Mouse (Mus musculus) forebrain, embryonic 13.5 days (tissue): Measurements from ENCODE around the gene Gm10778. TPM values are rescaled to one million over a fixed set of nuclear protein-coding genes. Genes with fewer than 3 reads are reported as not detected.
"Not testable (repeated sequence)": the region's sequence is repeated elsewhere in the genome, so short reads cannot be mapped to it uniquely, and the experiment has no call there.

ENCODE experiments used
- ATAC-seq: fragments of 200-750 bp; cut with Nextera tagmentation; 2 replicates; pipeline ENCODE4 v1.8.0; 2017
- H3K27ac ChIP-seq: fragments of 300-500 bp; sonication (generic); 2 replicates; pipeline ENCODE4 v1.5.1; 2015; ENCODE audit warnings: inconsistent platforms, mild to moderate bottlenecking, moderate library complexity
- H3K27me3 ChIP-seq: fragments of 300-500 bp; sonication (generic); 2 replicates; pipeline ENCODE4 v1.6.1; 2015; ENCODE audit warnings: mild to moderate bottlenecking, inconsistent platforms
- H3K36me3 ChIP-seq: fragments of 300-500 bp; sonication (generic); 2 replicates; pipeline ENCODE4 v1.6.1; 2015; ENCODE audit warnings: mild to moderate bottlenecking, inconsistent platforms; ENCODE audit not compliant: poor library complexity, severe bottlenecking
- H3K4me1 ChIP-seq: fragments of 300-500 bp; sonication (generic); 2 replicates; pipeline ENCODE4 v1.6.1; 2015; ENCODE audit warnings: inconsistent platforms
- H3K4me2 ChIP-seq: fragments of 300-500 bp; sonication (generic); 2 replicates; pipeline ENCODE4 v1.6.1; 2015; ENCODE audit warnings: inconsistent platforms, mild to moderate bottlenecking, moderate library complexity
- H3K4me3 ChIP-seq: fragments of 300-500 bp; sonication (generic); 2 replicates; pipeline ENCODE4 v1.5.1; 2015; ENCODE audit warnings: mild to moderate bottlenecking, inconsistent platforms
- H3K9ac ChIP-seq: fragments of 300-500 bp; sonication (generic); 2 replicates; pipeline ENCODE4 v1.6.1; 2015; ENCODE audit warnings: mild to moderate bottlenecking, inconsistent platforms
- H3K9me3 ChIP-seq: fragments of 300-500 bp; sonication (generic); replicated peaks from 2 replicates; pipeline ENCODE4 v1.6.1; 2016; ENCODE audit warnings: inconsistent platforms
- WGBS: fragments of 180-500 bp; shearing (Covaris S2); methylation state at CpG from one replicate; pipeline ENCODE4 v1.1.7; 2015; 5-methylcytosine and 5-hydroxymethylcytosine counted together
- polyA plus RNA-seq: library from polyadenylated mRNA; unstranded; fragments of >200 nt; fragmentation: Nextera tagmentation; extraction: Ambion mirVana; gene quantifications from 2 replicates; pipeline ENCODE4 v1.2.1, GENCODE M21; 2015

Gm10778 gene
- polyA plus RNA-seq: 5.4 and 5.6 TPM in 2 replicates

DNA sequence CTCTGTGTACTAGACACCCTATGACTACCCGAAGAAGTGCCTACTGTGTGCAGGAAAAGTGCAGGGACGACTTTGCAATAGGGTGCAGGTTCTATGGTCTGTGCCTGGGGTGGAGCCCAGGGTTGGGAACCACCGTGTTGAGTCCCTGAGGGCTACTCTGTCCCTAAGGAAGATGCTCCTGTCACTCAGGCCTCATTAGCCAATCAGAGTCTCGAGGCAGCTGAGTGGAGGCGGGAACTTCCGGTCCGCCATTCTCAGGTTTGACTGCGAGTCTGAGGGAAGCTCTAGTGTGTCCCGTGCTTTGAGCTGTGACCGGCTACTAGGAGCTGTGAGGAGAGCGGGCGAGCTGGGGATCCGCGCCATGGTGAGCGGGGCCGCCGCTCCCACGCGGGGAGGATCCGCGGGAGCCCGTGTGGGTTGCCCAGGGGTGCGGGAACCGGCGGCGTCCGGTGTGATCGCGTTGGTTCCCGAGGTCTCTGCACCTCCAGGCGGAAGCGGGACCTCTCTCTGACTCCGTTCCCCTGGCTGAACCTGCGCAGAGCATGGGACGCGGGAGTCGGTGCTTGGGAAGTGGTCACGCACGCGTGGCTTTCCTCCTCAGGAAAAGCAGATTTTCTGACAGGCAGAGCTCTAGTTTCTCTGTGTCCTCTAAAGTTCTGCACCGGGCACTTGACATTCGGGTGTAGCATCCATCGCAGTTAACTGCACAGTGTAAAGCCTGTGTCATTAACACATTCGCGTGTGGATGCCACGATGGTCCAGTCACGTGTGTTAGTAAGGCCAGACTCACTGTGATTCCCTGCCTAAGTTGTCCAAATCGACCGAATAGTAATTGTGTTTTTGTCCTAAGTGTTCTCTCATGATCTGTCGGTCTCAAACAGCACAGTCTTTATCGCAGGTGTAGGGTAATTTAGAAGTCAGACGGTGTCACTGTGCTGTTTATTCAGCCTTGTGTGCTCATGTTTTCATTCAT, at the start of gene Gm10778:
TSS of gene Gm10778 (plus strand) at position 257 of the 973 bp plus-strand sequence.
- peak within 1 kb of the TSS; percentile 68 for H3K4me2 ChIP-seq
- H3K4me1 ChIP-seq, H3K27me3 ChIP-seq: not testable (repeated sequence)
- 3% methylated on average over 31 of the region's 52 CpGs for WGBS
- peak within 1 kb of the TSS; percentile 75; the same call in 1 of the 2 replicates for H3K27ac ChIP-seq
- H3K9me3 ChIP-seq: peaks cover 32% of the 10 kb centered on the region
- ATAC-seq: peak; percentile 99
- H3K9ac ChIP-seq: peak within 1 kb of the TSS; percentile 75
- H3K4me3 ChIP-seq: peak within 1 kb of the TSS; percentile 52
- peaks cover 23% of the 10 kb centered on the region for H3K36me3 ChIP-seq

DNA sequence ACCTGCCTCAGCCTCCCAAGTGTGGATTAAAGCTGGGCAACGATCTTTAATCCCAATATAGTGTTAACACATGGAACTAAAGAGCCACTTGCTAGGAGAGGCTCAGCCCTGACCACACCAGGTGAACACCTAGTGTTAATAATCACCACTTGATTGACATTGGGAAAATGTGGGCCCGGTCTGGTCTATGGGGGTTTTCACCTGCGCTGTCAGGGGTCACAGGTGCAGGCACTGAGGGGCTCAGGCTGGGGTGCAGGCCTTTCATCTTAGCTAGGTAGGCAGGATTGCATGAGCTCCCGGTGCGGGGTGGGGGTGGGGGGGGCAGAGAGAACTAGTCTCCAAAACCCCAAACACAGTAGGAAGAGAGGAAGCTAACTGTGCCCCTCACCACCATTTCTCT, 49.2 kb upstream of the Gm10778 start:
- no peaks in the 10 kb centered on the region for H3K9me3 ChIP-seq
- no peak for ATAC-seq
- no peaks in the 10 kb centered on the region for H3K36me3 ChIP-seq
- H3K4me3 ChIP-seq: no peak overlapping the region
- no peak overlapping the region for H3K4me2 ChIP-seq
- H3K4me1 ChIP-seq: peaks cover 48% of the 10 kb centered on the region
- H3K27ac ChIP-seq: no peak overlapping the region
- no peak overlapping the region for H3K9ac ChIP-seq
- 80% methylated on average over 5 of the region's 5 CpGs for WGBS
- peaks cover 64% of the 10 kb centered on the region for H3K27me3 ChIP-seq

DNA sequence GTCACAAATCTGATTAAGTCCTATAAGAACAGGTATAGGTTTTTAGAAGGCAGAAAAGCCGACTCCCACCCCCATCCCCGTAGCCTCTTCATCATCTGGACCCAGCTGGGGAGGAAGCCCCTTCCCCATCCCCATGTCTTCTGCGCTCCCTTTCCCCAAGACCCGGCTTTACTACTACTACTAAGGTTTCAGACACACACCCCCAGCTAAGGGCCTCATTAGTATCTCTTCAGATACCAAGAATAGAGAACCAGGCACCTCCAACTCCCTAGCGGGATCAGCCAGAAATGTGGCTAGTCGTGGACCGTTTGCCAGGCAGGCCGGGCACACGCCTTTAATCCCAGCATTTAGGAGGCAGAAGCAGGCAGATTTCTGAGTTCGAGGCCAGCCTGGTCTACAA, 48.8 kb upstream of the Gm10778 start:
- no peaks in the 10 kb centered on the region for H3K9me3 ChIP-seq
- 50% methylated on average over 10 of the region's 10 CpGs for WGBS
- H3K27ac ChIP-seq: no peak overlapping the region
- H3K9ac ChIP-seq: no peak overlapping the region
- H3K36me3 ChIP-seq: no peaks in the 10 kb centered on the region
- ATAC-seq: no peak
- H3K4me3 ChIP-seq: no peak overlapping the region
- peaks cover 59% of the 10 kb centered on the region for H3K27me3 ChIP-seq
- H3K4me1 ChIP-seq: peaks cover 52% of the 10 kb centered on the region
- no peak overlapping the region for H3K4me2 ChIP-seq

DNA sequence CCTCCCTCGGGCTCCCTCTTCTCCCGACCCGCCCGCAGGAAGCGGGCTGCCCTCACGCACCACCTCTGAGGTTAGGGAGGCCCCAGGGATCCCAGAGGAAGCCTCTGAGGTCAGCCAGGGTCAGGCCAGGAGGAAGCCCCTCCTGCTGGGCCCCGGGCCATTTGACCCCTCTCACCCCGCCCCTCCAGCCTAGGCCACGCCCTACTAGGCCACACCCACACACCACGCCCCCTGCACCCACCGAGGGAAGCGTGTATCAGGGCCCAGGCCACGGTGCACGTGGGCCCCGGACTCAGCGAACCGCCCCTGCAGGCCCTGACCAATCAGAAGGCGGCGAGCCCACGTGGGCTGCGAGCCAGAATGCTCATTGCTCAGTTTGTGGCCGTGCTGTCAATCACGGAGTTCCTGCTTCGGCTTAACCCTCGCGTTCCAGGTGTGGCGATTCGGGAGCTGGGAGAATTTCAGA, 48.1 kb upstream of the Gm10778 start, which contains the start of gene Tle6:
TSS of gene Tle6 (minus strand) at position 336 of the 466 bp plus-strand sequence.
- WGBS: under 1% methylated on average over 26 of the region's 28 CpGs
- Histone ChIP-seq H3K4me3 (peak within 1 kb of the TSS; percentile 12), H3K27ac (no peak within 1 kb of the TSS), H3K4me1 (peaks cover 53% of the 10 kb centered on the region), H3K36me3 (no peaks in the 10 kb centered on the region), H3K9me3 (no peaks in the 10 kb centered on the region), H3K9ac (no peak within 1 kb of the TSS), H3K4me2 (peak within 1 kb of the TSS; percentile 51), H3K27me3 (peaks cover 53% of the 10 kb centered on the region)
- peak; percentile 85 for ATAC-seq

DNA sequence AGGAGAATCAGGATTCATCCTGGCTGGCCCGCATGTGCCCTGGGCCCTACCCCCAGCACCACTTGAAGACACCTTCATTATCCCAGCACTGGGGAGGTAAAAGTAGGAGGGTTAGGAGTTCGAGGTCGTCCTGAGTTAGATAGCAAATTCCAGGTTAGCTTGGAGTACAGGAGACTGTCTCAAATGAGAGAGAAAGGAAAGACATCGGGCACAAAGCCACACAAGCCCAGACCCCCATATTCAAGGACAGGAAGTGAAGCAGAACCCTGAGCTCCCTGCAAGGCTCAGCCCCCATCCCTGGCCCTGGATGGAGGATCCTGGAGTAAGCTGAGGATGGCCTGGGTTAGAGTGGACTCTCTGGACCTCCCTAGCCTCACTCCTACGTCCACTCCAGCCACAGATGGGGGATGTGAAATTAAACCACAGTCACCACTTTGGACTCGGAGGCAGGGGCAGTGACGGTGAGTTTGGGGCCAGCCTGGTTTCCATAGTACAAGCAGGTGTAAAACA, 47.4 kb upstream of the Gm10778 start:
- Histone ChIP-seq H3K4me3 (0 out of 2 replicates have a peak overlapping the region, but pooled peaks have one; percentile 7), H3K4me2 (peak overlapping the region; percentile 51), H3K9me3 (no peaks in the 10 kb centered on the region), H3K9ac (no peak overlapping the region), H3K36me3 (no peaks in the 10 kb centered on the region), H3K27ac (no peak overlapping the region), H3K4me1 (peaks cover 48% of the 10 kb centered on the region), H3K27me3 (peaks cover 46% of the 10 kb centered on the region)
- no peak for ATAC-seq
- 14% methylated on average over 7 of the region's 7 CpGs for WGBS

DNA sequence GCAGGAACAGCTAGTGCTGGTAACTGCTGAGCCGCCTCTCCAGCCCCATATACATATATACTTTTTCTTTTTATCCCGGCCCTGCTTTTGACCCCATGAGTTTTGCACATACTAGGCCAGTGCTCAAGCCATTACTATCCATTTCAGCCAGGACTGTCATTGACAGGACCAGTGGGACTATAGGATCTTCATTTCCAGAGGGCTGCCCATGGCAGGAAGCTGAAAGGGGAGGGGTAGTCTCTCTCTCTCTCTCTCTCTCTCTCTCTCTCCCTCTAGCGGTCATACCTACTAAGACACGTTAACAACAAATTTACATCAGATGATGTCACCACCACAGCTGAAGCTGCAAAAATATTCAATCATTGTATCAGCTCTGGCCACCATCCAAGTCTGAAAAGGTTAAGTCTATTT, 46.1 kb upstream of the Gm10778 start:
- Histone ChIP-seq H3K27me3 (peaks cover 35% of the 10 kb centered on the region), H3K36me3 (no peaks in the 10 kb centered on the region), H3K9me3 (no peaks in the 10 kb centered on the region), H3K4me1 (peaks cover 41% of the 10 kb centered on the region), H3K9ac (no peak overlapping the region), H3K4me3 (no peak overlapping the region), H3K27ac (no peak overlapping the region), H3K4me2 (no peak overlapping the region)
- no peak for ATAC-seq
- 19% methylated on average over 4 of the region's 4 CpGs for WGBS

DNA sequence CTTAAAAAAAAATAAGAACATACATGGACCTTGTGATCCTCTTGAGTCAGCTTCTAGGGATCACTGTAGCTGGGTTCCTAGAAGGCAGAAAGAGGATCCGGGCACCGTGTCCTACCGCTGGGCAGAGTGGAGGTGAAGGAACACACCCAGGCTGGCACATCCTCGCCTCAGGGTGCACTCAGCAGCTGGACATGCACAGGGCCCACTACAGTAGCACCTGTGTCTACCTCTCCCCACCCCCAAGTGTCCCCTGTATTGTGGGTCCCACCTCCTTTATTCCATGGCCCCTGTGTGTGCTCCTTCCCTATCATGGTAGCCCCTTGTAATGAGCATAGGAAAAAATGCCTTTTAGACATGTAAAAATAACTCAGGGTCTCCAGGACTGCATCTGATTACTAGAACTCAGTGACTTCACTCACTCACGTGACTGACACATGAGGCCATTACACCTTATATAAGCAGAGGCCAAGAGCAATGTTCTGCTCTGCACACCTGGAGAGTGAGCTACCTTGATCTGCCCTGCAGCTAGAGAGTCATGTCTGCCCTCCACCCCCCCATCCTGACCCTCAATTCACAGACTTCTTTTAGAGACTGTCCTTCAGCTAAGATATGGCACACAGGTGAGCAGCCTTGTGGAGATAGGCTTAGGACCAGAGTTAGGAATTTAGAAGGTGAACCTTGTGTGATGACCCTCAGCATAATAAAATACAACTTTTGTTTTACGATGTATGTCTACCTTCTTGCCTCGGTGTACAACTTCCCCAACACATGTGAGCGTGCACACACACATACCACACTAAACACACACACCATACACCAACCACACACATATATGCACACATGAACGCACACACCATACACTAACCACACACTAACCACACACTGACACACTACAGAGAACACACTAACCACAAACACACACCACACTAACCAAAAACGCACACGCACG, 44.6 kb upstream of the Gm10778 start:
- Histone ChIP-seq H3K27me3 (peaks cover 19% of the 10 kb centered on the region), H3K4me3 (no peak overlapping the region), H3K9ac (no peak overlapping the region), H3K4me2 (peak overlapping the region; percentile 88; the same call in 1 of the 2 replicates), H3K4me1 (peaks cover 39% of the 10 kb centered on the region), H3K9me3 (no peaks in the 10 kb centered on the region), H3K36me3 (peaks cover 8% of the 10 kb centered on the region), H3K27ac (0 out of 2 replicates have a peak overlapping the region, but pooled peaks have one; percentile 94)
- no peak for ATAC-seq
- WGBS: 81% methylated on average over 12 of the region's 12 CpGs

DNA sequence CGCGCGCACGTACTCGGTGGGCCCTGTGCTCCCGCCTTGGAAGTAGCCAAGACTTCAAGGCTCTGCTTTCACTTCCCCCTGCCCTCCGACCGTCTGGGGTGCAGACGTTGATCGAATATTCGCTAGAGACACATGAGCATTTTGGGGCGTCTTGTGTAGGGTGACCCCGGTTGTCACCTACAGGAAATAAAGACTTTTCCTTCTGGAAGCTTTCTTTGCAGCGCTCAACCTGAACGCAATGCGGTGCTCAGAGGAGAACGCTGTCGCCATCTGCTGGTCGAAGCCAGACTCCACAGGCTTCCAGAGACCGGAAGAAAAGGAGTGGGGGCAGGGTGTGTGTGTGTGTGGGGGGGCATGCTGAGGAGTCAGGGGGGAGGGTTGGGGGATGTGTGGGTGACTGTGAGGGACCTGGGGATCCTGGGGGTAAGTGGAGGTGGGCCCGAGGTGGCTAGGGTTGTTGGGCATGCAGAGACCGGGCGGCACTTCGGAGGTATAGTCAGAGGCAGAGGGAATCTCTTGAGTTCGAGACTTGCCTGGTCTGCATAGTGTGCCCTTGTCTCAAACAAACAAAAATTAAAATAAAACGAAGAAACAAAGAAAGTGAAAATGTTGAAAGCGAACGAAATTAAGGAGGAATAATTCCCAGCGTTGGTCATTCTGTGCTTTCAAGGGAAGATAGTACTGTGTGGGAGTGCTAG, 43.7 kb upstream of the Gm10778 start:
- Histone ChIP-seq H3K4me2 (peak overlapping the region; percentile 88), H3K27me3 (peaks cover 11% of the 10 kb centered on the region), H3K4me3 (peak overlapping the region; percentile 43), H3K9ac (peak overlapping the region; percentile 65; the same call in 1 of the 2 replicates), H3K9me3 (no peaks in the 10 kb centered on the region), H3K27ac (peak overlapping the region; percentile 94), H3K4me1 (peaks cover 39% of the 10 kb centered on the region), H3K36me3 (peaks cover 8% of the 10 kb centered on the region)
- 19% methylated on average over 29 of the region's 29 CpGs for WGBS
- ATAC-seq: peak; percentile 24

DNA sequence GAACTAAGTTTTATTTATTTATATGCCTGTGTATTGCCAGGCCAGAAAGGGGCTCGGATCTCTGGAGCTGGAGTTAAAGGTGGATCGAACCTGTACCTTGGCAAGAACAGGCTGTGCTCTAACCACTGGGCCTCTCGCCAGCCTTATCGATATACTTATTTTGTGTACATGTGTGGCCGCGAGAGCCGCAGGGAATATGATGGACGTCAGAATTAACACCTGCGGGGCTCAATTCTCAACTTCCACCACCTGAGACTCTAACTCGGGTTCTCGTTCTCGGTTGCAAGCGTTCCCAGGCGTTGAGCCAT, 43.2 kb upstream of the Gm10778 start:
- peak overlapping the region; percentile 88 for H3K4me2 ChIP-seq
- H3K27ac ChIP-seq: peak overlapping the region; percentile 94
- peaks cover 36% of the 10 kb centered on the region for H3K4me1 ChIP-seq
- H3K9me3 ChIP-seq: no peaks in the 10 kb centered on the region
- peak overlapping the region; percentile 43 for H3K4me3 ChIP-seq
- H3K36me3 ChIP-seq: peaks cover 8% of the 10 kb centered on the region
- 6% methylated on average over 14 of the region's 14 CpGs for WGBS
- peak overlapping the region; percentile 65 for H3K9ac ChIP-seq
- peak; percentile 5; the same call in 1 of the 2 replicates for ATAC-seq
- H3K27me3 ChIP-seq: peaks cover 10% of the 10 kb centered on the region; the same call in 1 of the 2 replicates

DNA sequence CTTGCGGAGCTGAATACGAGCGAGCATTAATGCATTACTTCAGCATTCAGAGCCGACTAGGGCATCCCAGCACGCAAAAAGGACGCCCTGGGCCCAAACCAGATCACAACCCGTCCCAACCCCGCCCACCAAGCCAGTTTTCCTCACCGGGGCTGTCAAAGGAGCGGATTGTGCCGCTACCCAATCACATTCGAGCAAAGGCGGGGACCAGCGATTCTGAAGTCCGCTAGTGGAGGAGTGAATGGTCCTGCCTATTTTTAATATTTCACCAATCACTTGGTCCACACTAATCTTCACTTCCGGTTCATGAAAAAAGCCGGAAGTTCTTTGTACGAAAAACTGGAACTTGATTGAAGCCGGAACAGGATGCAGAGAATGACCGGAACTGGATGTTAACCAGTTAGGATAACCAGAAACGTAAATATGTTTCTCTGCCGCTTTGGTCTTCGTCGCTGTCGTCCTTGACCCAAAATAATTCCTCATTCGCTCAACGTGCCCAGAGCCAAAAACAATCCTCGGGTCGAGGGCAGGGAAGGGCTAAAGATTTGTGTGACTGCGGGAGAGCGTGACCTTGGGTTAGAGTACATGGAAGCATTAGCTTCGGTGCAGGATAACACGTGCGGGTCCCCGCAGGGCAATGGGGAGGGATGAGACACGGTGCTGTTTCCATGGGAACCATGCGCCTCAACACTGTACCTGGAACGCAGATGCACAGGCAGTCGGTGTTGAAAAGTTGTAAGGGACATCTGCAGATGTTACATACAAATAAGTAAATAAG, 42.7 kb upstream of the Gm10778 start, which contains the start of gene BC025920:
TSS of gene BC025920 (plus strand) at position 297 of the 778 bp plus-strand sequence.
- Histone ChIP-seq H3K4me1 (peaks cover 31% of the 10 kb centered on the region), H3K9me3 (no peaks in the 10 kb centered on the region), H3K36me3 (peaks cover 8% of the 10 kb centered on the region), H3K27ac (peak within 1 kb of the TSS; percentile 94), H3K27me3 (peaks cover 9% of the 10 kb centered on the region; the same call in 1 of the 2 replicates), H3K9ac (peak within 1 kb of the TSS; percentile 70), H3K4me2 (peak within 1 kb of the TSS; percentile 88), H3K4me3 (peak within 1 kb of the TSS; percentile 49)
- 1% methylated on average over 39 of the region's 39 CpGs for WGBS
- ATAC-seq: peak; percentile 89
